Mouse (Mus musculus) E14TG2a.4 (cell line): ENCODE measurements around the gene Mgea5.

Experiments
- CTCF ChIP-seq: conservative IDR thresholded peaks from 2 replicates; pipeline ENCODE4 v1.5.1; 2014; ENCODE audit warnings: low read length
- NANOG ChIP-seq: IDR thresholded peaks from 2 replicates; pipeline ENCODE4 v1.6.1; 2014; ENCODE audit warnings: borderline replicate concordance, low read length, mixed read lengths
- POU5F1 ChIP-seq: IDR thresholded peaks from 2 replicates; pipeline ENCODE4 v1.6.1; 2014; ENCODE audit warnings: low read length, borderline replicate concordance

DNA sequence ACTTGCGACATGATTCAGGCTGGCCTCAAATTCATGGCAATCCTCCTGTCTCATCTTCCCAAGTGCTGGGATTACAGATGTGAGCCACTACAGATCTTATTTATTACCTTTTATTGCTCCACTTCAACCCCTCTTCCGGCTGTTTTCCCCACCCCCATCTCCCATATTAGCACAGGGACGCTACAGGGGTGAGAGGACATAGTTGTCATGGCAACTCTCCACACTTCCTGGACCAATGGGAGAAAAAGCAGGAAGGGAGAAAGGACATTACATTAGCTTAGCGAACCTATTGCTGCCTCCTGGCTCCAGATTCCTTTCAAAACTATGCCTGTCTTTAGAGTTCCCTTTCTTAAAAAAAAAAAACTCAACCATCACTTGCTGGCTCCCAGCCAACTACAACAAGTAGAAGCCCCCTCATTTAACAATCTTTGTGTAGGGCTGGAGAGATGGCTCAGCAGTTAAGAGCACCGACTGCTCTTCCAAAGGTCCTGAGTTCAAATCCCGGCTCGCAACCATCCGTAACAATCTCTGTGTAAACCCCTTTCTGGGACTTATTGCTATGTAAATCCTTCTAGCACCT lies 29.1 kb upstream of the Mgea5 start:
- TF ChIP-seq CTCF (no peak), NANOG (no peak), POU5F1 (no peak)
